Mouse (Mus musculus) kidney, adult 2 months (tissue): ENCODE measurements at regions not wholly inside any gene's neighbourhood (a gene's known extent, or its start where the extent isn't known, plus 50 kb on each side); places are given as distances from the start of the nearest gene placed in this dataset.
A peak's percentile ranks its signal among the peaks of the same experiment; 100 is the strongest.

ENCODE experiments used
- DNase-seq: peaks from one replicate; pipeline ENCODE4 v3.0.0; 2021
- H3K27ac ChIP-seq: fragments of 200-500 bp; 2 replicates; pipeline ENCODE4 v1.5.1; 2012; ENCODE audit warnings: low read depth, low read length, control low read depth, inconsistent platforms; ENCODE audit not compliant: insufficient read depth
- H3K27me3 ChIP-seq: fragments of 200-500 bp; replicated peaks from 2 replicates; pipeline ENCODE4 v1.6.1; 2012; ENCODE audit warnings: mild to moderate bottlenecking, moderate library complexity, low read length, inconsistent platforms; ENCODE audit not compliant: control insufficient read depth, insufficient read depth
- H3K36me3 ChIP-seq: fragments of 200-500 bp; 2 replicates; pipeline ENCODE4 v1.6.1; 2012; ENCODE audit warnings: mild to moderate bottlenecking, moderate library complexity, low read length, inconsistent platforms; ENCODE audit not compliant: control insufficient read depth, insufficient read depth
- H3K4me1 ChIP-seq: fragments of 200-500 bp; 2 replicates; pipeline ENCODE4 v1.6.1; 2011; ENCODE audit warnings: low read length; ENCODE audit not compliant: control insufficient read depth, insufficient read depth
- H3K4me3 ChIP-seq: fragments of 200-500 bp; 2 replicates; pipeline ENCODE4 v1.5.1; 2011; ENCODE audit warnings: mild to moderate bottlenecking, low read depth, low read length, control low read depth; ENCODE audit not compliant: insufficient read depth
- CTCF ChIP-seq: fragments of 200-500 bp; conservative IDR thresholded peaks from 2 replicates; pipeline ENCODE4 v1.5.1; 2011; ENCODE audit warnings: low read depth, mild to moderate bottlenecking, control low read depth, low read length, moderate library complexity, mixed read lengths; ENCODE audit not compliant: insufficient read depth, insufficient read length
- POLR2A ChIP-seq: fragments of 200-500 bp; IDR thresholded peaks from one replicate; pipeline ENCODE4 v1.6.1; 2011; ENCODE audit warnings: low read depth, low read length, control low read depth
- WGBS: fragments of 180-500 bp; shearing (Covaris S2); methylation state at CpG from one replicate; pipeline ENCODE4 v1.1.7; 2018; 5-methylcytosine and 5-hydroxymethylcytosine counted together

DNA sequence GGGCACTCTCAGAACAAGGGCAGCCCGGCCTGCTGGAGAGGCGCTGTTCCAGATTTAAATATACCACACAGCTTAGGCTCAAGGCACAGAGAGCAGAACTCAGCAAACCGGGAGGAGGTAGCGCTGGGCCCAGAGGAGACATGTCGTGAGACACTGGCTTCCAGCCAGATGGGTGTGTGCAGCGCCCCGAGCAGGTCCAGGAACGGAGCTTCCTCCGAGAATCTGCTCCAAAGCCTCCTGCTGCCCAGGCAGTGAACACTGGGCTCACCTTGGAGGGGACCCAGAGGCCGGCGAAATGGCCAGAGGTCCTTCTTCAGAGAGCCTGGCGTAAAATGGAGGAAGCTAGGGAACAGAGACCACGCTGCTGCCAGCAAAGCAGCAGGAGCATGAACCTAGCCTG is 145.8 kb upstream of the Agap1 start:
- Histone ChIP-seq H3K27ac (no peak overlapping the region), H3K4me1 (no peaks in the 10 kb centered on the region), H3K27me3 (no peaks in the 10 kb centered on the region), H3K4me3 (no peak overlapping the region), H3K36me3 (no peaks in the 10 kb centered on the region)
- 48% methylated on average over 13 of the region's 13 CpGs for WGBS
- no peak for TF ChIP-seq CTCF
- TF ChIP-seq POLR2A, result no peak
- DNase-seq, result peak; percentile 69

DNA sequence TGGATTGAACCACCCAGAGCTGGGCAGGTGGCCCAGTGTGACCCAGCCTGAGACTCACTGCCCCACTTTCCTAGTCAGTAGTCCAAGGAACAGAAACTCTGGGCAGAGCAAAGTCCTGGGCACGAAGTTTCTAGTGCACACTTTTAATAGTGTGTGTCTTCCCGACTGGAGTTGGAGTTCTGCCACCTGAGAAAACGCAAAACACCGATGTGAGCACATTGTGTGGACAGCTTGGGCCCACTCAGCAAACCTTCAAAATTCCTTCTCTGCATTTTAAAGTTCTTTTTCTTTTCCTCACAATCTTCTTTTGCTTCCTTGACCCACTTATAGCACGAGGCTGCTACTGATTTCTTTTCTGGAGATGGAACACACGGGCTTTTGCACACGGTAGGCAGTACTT is 141.5 kb upstream of the Agap1 start:
- no peak for TF ChIP-seq CTCF
- no peak for TF ChIP-seq POLR2A

DNA sequence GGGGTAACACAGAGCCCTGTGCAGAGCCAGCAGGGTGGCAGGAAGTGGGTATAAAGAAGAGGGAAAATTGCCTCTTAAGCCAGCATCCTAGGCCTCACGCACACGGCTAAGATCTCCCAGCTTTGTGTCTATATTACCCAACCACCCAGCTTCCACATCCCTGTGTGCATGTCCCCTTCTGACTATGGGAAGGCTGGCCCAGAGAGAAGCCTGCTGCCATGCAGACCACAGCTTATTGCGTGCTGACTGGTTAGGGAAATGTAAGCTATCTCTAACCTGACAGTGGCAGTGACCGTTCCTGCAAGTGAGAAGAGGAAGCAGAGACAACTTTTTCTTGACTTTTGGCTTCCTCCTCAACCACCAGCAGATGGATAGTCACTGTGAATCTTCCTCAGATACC is 136.7 kb upstream of the Agap1 start:
- WGBS, result 86% methylated on average over 4 of the region's 4 CpGs
- TF ChIP-seq POLR2A, result no peak
- no peak for TF ChIP-seq CTCF
- no peak for DNase-seq

More for the DNA sequence above, 141.5 kb upstream of the Agap1 start:
- H3K36me3 ChIP-seq, result no peaks in the 10 kb centered on the region
- DNase-seq, result peak; percentile 88
- no peak overlapping the region for H3K4me3 ChIP-seq
- no peak overlapping the region for H3K27ac ChIP-seq
- no peaks in the 10 kb centered on the region for H3K27me3 ChIP-seq
- H3K4me1 ChIP-seq, result no peaks in the 10 kb centered on the region
- 45% methylated on average over 7 of the region's 7 CpGs for WGBS

DNA sequence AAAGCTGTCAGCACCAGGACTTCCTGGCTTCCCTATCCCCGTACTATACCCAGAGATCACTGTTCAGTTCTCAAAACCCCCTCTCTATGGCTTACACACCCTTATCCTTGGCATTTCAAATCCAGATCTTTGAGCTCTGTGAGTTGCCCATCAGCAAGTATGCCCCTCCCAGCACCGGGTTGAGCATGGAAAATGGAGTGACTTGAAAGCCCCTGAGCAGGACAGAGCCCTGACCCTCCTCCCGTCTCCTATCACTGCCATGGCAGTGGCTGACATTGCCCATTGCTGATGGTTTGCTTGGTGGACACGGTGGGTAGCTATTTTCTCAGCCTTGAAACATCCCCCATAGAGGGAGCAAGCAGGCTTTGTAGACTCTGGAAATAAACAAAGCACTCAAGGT is 135.9 kb upstream of the Agap1 start:
- Histone ChIP-seq H3K4me3 (no peak overlapping the region), H3K27me3 (no peaks in the 10 kb centered on the region), H3K4me1 (no peaks in the 10 kb centered on the region), H3K36me3 (no peaks in the 10 kb centered on the region), H3K27ac (no peak overlapping the region)
- TF ChIP-seq POLR2A (no peak), CTCF (no peak)
- 81% methylated on average over 4 of the region's 4 CpGs for WGBS
- DNase-seq, result no peak

More for the DNA sequence above, 136.7 kb upstream of the Agap1 start:
- Histone ChIP-seq H3K36me3 (no peaks in the 10 kb centered on the region), H3K4me1 (no peaks in the 10 kb centered on the region), H3K4me3 (no peak overlapping the region), H3K27me3 (no peaks in the 10 kb centered on the region), H3K27ac (no peak overlapping the region)

DNA sequence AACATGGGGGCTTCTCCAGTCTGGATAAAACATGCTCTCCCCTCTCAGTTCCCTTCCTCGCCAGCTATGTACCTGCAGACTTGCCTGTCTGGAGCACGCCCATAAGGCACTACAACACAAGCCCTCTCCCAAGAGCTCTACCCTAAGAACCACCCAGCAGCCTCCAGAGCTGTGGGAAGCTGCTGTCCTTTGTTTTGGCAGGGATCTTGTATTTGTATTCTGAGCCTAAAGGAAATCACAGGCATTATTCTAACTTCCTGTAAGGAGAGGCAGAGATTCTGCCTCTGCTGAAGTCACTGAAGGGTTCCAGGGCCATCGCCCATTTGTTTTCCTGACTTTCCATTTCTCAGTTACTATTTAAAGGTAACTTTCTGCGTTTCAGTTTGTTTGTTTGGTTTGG is 132.0 kb upstream of the Agap1 start:
- Histone ChIP-seq H3K4me3 (no peak overlapping the region), H3K36me3 (no peaks in the 10 kb centered on the region), H3K27me3 (no peaks in the 10 kb centered on the region), H3K27ac (peak overlapping the region; percentile 51), H3K4me1 (no peaks in the 10 kb centered on the region)
- DNase-seq, result peak; percentile 39
- WGBS, result 65% methylated on average over 4 of the region's 4 CpGs
- TF ChIP-seq CTCF, result no peak
- no peak for TF ChIP-seq POLR2A

DNA sequence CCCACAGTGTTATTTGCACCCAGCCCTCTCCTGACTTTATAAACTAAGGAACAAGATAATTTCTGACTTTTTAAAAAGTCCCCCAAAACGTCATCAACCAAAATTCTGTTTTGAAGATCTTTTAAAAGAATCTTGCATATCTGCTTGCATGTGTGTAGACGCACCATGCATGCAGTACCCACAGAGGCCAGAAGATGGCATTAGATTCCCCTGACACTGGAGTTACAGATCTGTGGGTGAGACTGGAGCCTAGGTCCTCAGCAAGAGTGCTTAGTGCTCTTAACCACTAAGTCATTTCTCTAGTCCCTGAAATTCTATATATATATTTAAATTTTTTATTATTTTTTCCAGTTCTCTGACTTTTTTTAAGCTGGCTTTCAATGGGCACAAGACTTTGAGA is 131.5 kb upstream of the Agap1 start:
- Histone ChIP-seq H3K4me3 (no peak overlapping the region), H3K27ac (no peak overlapping the region), H3K36me3 (no peaks in the 10 kb centered on the region), H3K4me1 (no peaks in the 10 kb centered on the region), H3K27me3 (no peaks in the 10 kb centered on the region)
- TF ChIP-seq CTCF (peak; percentile 70), POLR2A (no peak)
- WGBS, result 51% methylated on average over 2 of the region's 2 CpGs
- peak; percentile 73 for DNase-seq

DNA sequence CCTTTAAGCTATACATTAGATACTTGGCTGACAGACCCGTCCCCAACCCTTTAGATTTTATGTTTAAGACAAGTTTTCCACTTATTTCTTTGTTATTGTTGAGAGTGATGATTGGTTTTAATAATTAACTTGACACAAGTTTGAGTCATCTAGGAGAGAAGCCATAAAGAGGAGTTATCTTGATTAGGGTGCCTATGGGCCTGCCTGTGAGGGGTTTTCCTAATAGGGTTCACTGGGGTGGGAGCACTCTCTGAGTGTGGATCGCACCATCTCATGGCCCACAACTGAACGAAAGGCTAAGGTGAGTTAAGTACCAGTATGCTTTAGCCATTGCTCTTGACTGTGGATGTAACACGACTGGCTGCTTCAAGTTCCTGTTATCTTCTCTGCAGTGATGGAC is 123.3 kb upstream of the Agap1 start:
- TF ChIP-seq POLR2A (no peak), CTCF (no peak)
- Histone ChIP-seq H3K36me3 (no peaks in the 10 kb centered on the region), H3K27me3 (no peaks in the 10 kb centered on the region), H3K27ac (no peak overlapping the region), H3K4me1 (no peaks in the 10 kb centered on the region), H3K4me3 (no peak overlapping the region)
- DNase-seq, result no peak
- 97% methylated on average over 4 of the region's 4 CpGs for WGBS

GRCm38 (mm10) chr1:89332676-89333075 is 121.9 kb upstream of the Agap1 start:
- Histone ChIP-seq H3K4me1 (no peaks in the 10 kb centered on the region), H3K4me3 (no peak overlapping the region), H3K36me3 (no peaks in the 10 kb centered on the region), H3K27ac (no peak overlapping the region), H3K27me3 (no peaks in the 10 kb centered on the region)
- WGBS, result 70% methylated on average over 7 of the region's 7 CpGs
- no peak for TF ChIP-seq POLR2A
- no peak for DNase-seq
